Mouse (Mus musculus): ENCODE results near the gene Bud31. TPM values are rescaled to one million over a fixed set of nuclear protein-coding genes. Genes with fewer than 3 reads are reported as not detected.
"Not testable (repeated sequence)": the region's sequence is repeated elsewhere in the genome, so short reads cannot be mapped to it uniquely, and the experiment has no call there.

Gene Bud31
- polyA plus RNA-seq, 1 experiment from 2014 or later: 155 TPM

DNA sequence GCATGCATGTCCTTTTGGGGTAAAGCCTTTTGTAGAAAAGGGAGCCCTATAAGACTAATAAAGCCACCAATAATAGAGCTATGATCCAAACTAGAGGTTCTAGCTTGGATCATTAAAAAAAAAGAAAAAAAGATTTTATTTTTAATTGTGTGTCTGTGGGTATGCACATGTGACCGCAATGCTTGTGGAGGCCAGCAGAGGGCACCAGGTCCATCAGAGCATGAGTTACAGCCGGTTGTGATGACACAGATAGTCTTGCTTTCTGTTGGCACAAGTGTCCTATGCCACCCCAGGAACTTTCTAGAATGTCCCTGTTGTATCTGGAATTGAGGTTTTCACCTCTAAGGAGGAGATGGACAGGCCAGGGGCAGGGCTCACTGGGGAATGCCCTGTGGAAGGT, 20.8 kb upstream of the Bud31 start:
- Histone ChIP-seq H3K27ac (ENCODE audit: low read depth, low read length) (no peak overlapping the region), H3K9ac (ENCODE audit: low read depth, low read length) (no peak overlapping the region), H3K4me1 (replicated peaks; ENCODE audit: control insufficient read depth, insufficient read depth, low read length) (peaks cover 6% of the 10 kb centered on the region; the same call in 1 of the 2 replicates), H3K4me3 (ENCODE audit: low read depth, low read length) (no peak overlapping the region), H3K27me3 (replicated peaks; ENCODE audit: control insufficient read depth, insufficient read depth, low read length) (no peaks in the 10 kb centered on the region), H3K9me3 (ENCODE audit: control insufficient read depth) (no peaks in the 10 kb centered on the region), H3K4me2 (replicated peaks; ENCODE audit: low read depth) (no peak overlapping the region), H3K36me3 (ENCODE audit: control insufficient read depth, insufficient read depth) (peaks cover 44% of the 10 kb centered on the region)
- TF ChIP-seq CTCF (IDR thresholded peaks at IDR 0.05; ENCODE audit: low read depth): peak; percentile 69
- ATAC-seq: no peak
- WGBS: 89% methylated on average over 2 of the region's 2 CpGs

DNA sequence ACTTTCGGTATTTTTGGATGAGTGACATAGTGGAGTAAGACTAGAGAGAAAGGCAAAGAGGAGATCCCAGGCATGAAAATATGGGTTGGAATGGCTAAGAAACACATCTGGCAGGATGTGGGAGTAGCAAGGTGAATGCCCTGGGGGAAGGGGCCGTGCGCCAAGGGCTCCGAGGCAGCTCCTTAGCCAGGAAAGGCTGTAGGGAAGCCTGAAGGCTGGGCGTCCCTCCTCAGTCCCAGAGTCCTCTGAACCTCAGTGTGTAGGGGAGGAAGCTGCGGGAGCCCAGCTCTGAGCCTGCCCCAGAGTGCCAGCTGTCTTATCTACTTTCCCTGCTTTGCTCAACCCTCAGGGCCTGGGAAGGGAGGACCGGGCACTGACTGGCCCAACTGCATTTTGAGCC, 19.2 kb upstream of the Bud31 start:
- WGBS: 69% methylated on average over 7 of the region's 7 CpGs
- Histone ChIP-seq H3K4me2 (replicated peaks; ENCODE audit: low read depth) (no peak overlapping the region), H3K9ac (ENCODE audit: low read depth, low read length) (no peak overlapping the region), H3K27ac (ENCODE audit: low read depth, low read length) (no peak overlapping the region), H3K27me3 (replicated peaks; ENCODE audit: control insufficient read depth, insufficient read depth, low read length) (no peaks in the 10 kb centered on the region), H3K36me3 (ENCODE audit: control insufficient read depth, insufficient read depth) (peaks cover 59% of the 10 kb centered on the region), H3K4me3 (ENCODE audit: low read depth, low read length) (no peak overlapping the region), H3K4me1 (replicated peaks; ENCODE audit: control insufficient read depth, insufficient read depth, low read length) (peaks cover 6% of the 10 kb centered on the region; the same call in 1 of the 2 replicates), H3K9me3 (ENCODE audit: control insufficient read depth) (no peaks in the 10 kb centered on the region)
- no peak for ATAC-seq
- no peak for TF ChIP-seq CTCF (IDR thresholded peaks at IDR 0.05; ENCODE audit: low read depth)

DNA sequence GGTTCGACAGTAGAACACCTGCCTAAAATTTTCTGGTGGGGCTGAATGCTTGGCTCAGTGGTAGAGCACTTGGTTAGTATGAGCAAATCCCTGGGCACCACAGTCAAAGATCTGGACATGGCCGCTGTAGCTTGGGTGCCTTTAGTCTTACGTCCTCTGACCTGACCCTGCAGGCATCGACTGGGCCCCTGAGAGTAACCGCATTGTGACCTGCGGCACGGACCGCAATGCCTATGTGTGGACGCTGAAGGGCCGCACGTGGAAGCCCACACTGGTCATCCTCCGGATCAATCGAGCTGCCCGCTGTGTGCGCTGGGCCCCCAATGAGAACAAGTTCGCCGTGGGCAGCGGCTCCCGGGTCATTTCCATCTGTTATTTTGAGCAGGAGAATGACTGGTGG, 16.8 kb upstream of the Bud31 start:
- no peak for ATAC-seq
- Histone ChIP-seq H3K27ac (ENCODE audit: low read depth, low read length) (no peak overlapping the region), H3K4me2 (replicated peaks; ENCODE audit: low read depth) (no peak overlapping the region), H3K4me1 (replicated peaks; ENCODE audit: control insufficient read depth, insufficient read depth, low read length) (no peaks in the 10 kb centered on the region), H3K36me3 (ENCODE audit: control insufficient read depth, insufficient read depth) (peaks cover 80% of the 10 kb centered on the region), H3K9me3 (ENCODE audit: control insufficient read depth) (no peaks in the 10 kb centered on the region), H3K4me3 (ENCODE audit: low read depth, low read length) (no peak overlapping the region), H3K27me3 (replicated peaks; ENCODE audit: control insufficient read depth, insufficient read depth, low read length) (no peaks in the 10 kb centered on the region), H3K9ac (ENCODE audit: low read depth, low read length) (no peak overlapping the region)
- TF ChIP-seq CTCF (IDR thresholded peaks at IDR 0.05; ENCODE audit: low read depth): no peak
- 94% methylated on average over 19 of the region's 19 CpGs for WGBS

DNA sequence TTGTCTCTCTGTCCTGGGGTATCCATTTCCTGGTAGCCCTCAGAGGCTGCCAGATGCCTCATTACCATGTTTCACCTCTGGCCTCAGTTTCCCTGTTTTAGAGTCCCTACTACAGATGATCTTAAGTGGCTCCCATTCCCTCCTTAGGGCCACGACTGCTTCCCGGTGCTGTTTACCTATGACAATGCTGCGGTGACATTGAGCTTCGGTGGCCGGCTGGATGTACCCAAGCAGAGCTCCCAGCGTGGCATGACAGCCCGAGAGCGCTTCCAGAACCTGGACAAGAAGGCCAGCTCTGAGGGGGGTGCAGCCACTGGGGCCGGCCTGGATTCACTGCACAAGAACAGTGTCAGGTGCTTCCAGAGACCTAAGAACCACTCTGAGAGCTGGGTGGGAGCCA, 13.6 kb upstream of the Bud31 start:
- no peak overlapping the region for H3K4me3 ChIP-seq (ENCODE audit: low read depth, low read length)
- H3K27me3 ChIP-seq (replicated peaks; ENCODE audit: control insufficient read depth, insufficient read depth, low read length): no peaks in the 10 kb centered on the region
- peaks cover 95% of the 10 kb centered on the region for H3K36me3 ChIP-seq (ENCODE audit: control insufficient read depth, insufficient read depth)
- H3K4me1 ChIP-seq (replicated peaks; ENCODE audit: control insufficient read depth, insufficient read depth, low read length): no peaks in the 10 kb centered on the region
- no peak for TF ChIP-seq CTCF (IDR thresholded peaks at IDR 0.05; ENCODE audit: low read depth)
- H3K27ac ChIP-seq (ENCODE audit: low read depth, low read length): no peak overlapping the region
- no peaks in the 10 kb centered on the region for H3K9me3 ChIP-seq (ENCODE audit: control insufficient read depth)
- H3K4me2 ChIP-seq (replicated peaks; ENCODE audit: low read depth): no peak overlapping the region
- 90% methylated on average over 9 of the region's 9 CpGs for WGBS
- no peak overlapping the region for H3K9ac ChIP-seq (ENCODE audit: low read depth, low read length)
- ATAC-seq: no peak

DNA sequence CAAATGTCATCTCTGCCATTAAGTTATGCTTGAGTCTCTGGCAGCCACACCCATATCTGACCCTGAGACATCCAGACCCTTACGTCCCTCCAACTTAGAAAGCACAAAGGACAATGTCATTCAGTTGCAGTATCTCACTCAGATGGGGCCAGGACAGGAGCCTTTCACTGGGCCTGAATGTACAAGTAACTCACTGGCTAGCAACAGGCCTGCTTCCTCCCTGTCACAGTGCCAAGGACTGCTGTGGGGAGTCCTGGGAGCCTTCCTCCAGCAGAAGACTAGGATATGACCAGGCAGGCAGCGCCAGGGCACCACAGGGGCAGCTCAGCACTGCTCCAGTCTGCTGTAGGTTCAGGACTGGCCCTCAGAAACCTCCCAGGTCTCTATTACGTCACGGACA, 11.0 kb upstream of the Bud31 start:
- H3K36me3 ChIP-seq (ENCODE audit: control insufficient read depth, insufficient read depth): peaks cover 95% of the 10 kb centered on the region
- H3K9me3 ChIP-seq (ENCODE audit: control insufficient read depth): no peaks in the 10 kb centered on the region
- H3K4me1 ChIP-seq (replicated peaks; ENCODE audit: control insufficient read depth, insufficient read depth, low read length): no peaks in the 10 kb centered on the region
- H3K27me3 ChIP-seq (replicated peaks; ENCODE audit: control insufficient read depth, insufficient read depth, low read length): no peaks in the 10 kb centered on the region
- no peak for TF ChIP-seq CTCF (IDR thresholded peaks at IDR 0.05; ENCODE audit: low read depth)
- H3K27ac ChIP-seq (ENCODE audit: low read depth, low read length): no peak overlapping the region
- H3K9ac ChIP-seq (ENCODE audit: low read depth, low read length): no peak overlapping the region
- ATAC-seq: no peak
- H3K4me3 ChIP-seq (ENCODE audit: low read depth, low read length): no peak overlapping the region
- no peak overlapping the region for H3K4me2 ChIP-seq (replicated peaks; ENCODE audit: low read depth)
- WGBS: 85% methylated on average over 4 of the region's 4 CpGs

DNA sequence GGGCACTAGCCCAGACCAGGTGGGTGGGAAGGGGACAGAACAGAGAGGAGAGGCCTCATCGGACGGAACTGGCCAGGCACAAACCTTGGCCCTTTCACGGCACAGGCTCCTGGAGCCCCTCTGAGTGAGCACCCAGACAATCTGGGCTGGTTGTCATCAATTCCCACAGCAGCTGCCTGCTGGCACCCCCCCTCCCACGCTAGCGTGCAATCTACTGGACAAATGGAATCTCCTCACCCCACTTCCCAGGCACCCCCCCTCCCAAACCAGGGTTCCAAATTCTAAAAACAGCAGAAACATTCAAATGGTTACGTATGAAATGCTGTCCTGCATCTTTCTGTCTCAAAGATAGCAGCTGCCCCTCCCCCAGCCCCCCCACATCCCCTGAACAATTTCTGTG, 10.4 kb upstream of the Bud31 start:
- peaks cover 95% of the 10 kb centered on the region for H3K36me3 ChIP-seq (ENCODE audit: control insufficient read depth, insufficient read depth)
- ATAC-seq; H3K27ac ChIP-seq (ENCODE audit: low read depth, low read length); H3K4me1 ChIP-seq (replicated peaks; ENCODE audit: control insufficient read depth, insufficient read depth, low read length); H3K27me3 ChIP-seq (replicated peaks; ENCODE audit: control insufficient read depth, insufficient read depth, low read length); H3K9ac ChIP-seq (ENCODE audit: low read depth, low read length); H3K4me3 ChIP-seq (ENCODE audit: low read depth, low read length); H3K4me2 ChIP-seq (replicated peaks; ENCODE audit: low read depth); H3K9me3 ChIP-seq (ENCODE audit: control insufficient read depth): not testable (repeated sequence)
- WGBS: 90% methylated on average over 6 of the region's 6 CpGs

DNA sequence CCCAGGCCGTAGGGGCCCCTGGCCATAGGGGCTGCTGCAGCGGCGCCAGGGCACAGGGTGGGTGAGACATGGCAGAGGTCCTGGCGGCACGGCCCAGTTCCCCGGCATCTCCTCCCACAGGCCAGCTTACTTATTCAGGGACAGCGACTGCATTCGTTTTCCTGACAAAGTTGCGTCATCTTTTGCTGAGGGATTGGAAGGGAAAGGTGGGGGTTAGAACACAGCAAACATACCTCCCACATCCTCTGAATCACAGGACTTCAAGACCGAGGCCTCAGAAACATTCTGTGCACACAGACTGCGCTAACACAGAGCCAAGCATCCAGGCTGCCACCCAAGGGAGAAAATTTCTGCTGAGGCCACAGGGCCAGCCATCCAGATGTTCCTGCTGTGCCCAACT, 10.0 kb upstream of the Bud31 start:
- ATAC-seq: no peak
- H3K4me3 ChIP-seq (ENCODE audit: low read depth, low read length): no peak overlapping the region
- no peaks in the 10 kb centered on the region for H3K9me3 ChIP-seq (ENCODE audit: control insufficient read depth)
- peak overlapping the region; percentile 50 for H3K27ac ChIP-seq (ENCODE audit: low read depth, low read length)
- H3K36me3 ChIP-seq (ENCODE audit: control insufficient read depth, insufficient read depth): peaks cover 95% of the 10 kb centered on the region
- no peak overlapping the region for H3K4me2 ChIP-seq (replicated peaks; ENCODE audit: low read depth)
- TF ChIP-seq CTCF (IDR thresholded peaks at IDR 0.05; ENCODE audit: low read depth): no peak
- 83% methylated on average over 11 of the region's 11 CpGs for WGBS
- H3K4me1 ChIP-seq (replicated peaks; ENCODE audit: control insufficient read depth, insufficient read depth, low read length): no peaks in the 10 kb centered on the region
- no peaks in the 10 kb centered on the region for H3K27me3 ChIP-seq (replicated peaks; ENCODE audit: control insufficient read depth, insufficient read depth, low read length)
- no peak overlapping the region for H3K9ac ChIP-seq (ENCODE audit: low read depth, low read length)
